Mouse (Mus musculus) kidney, postnatal 0 days (tissue): ENCODE data around the gene Prkce. TPM values are rescaled to one million over a fixed set of nuclear protein-coding genes. Genes with fewer than 3 reads are reported as not detected.

Experiments used
- ATAC-seq: fragments of 200-750 bp; cut with Nextera tagmentation; replicated peaks from 2 replicates; pipeline ENCODE4 v1.8.0; 2017; ENCODE audit warnings: low read depth, moderate number of reproducible peaks, moderate TSS enrichment, moderate library complexity; ENCODE audit not compliant: low FRiP score
- DNase-seq: peaks from one replicate; pipeline ENCODE4 v3.0.0-alpha.2; 2016; ENCODE audit warnings: low spot score
- H3K27ac ChIP-seq: fragments of 300-500 bp; sonication (generic); 2 replicates; pipeline ENCODE4 v1.5.1; 2014; ENCODE audit warnings: mild to moderate bottlenecking
- H3K27me3 ChIP-seq: fragments of 300-500 bp; sonication (generic); 2 replicates; pipeline ENCODE4 v1.6.1; 2014; ENCODE audit warnings: low read length, mixed read lengths; ENCODE audit not compliant: insufficient read depth
- H3K36me3 ChIP-seq: fragments of 300-500 bp; sonication (generic); 2 replicates; pipeline ENCODE4 v1.6.1; 2014; ENCODE audit warnings: low read length, mixed read lengths; ENCODE audit not compliant: insufficient read depth
- H3K4me1 ChIP-seq: fragments of 300-500 bp; sonication (generic); replicated peaks from 2 replicates; pipeline ENCODE4 v1.6.1; 2014; ENCODE audit warnings: antibody characterized with exemption, low read length, mixed read lengths; ENCODE audit not compliant: insufficient read depth
- H3K4me2 ChIP-seq: fragments of 300-500 bp; sonication (generic); 2 replicates; pipeline ENCODE4 v1.6.1; 2014; ENCODE audit warnings: mild to moderate bottlenecking, low read length, moderate library complexity, mixed read lengths
- H3K4me3 ChIP-seq: fragments of 300-500 bp; sonication (generic); replicated peaks from 2 replicates; pipeline ENCODE4 v1.5.1; 2014; ENCODE audit warnings: low read depth, low read length
- H3K9ac ChIP-seq: fragments of 300-500 bp; sonication (generic); 2 replicates; pipeline ENCODE4 v1.6.1; 2014; ENCODE audit warnings: low read depth, low read length
- H3K9me3 ChIP-seq: fragments of 300-500 bp; sonication (generic); replicated peaks from 2 replicates; pipeline ENCODE4 v1.6.1; 2016; ENCODE audit warnings: low read length, inconsistent platforms, mixed read lengths
- CTCF ChIP-seq: IDR thresholded peaks from 2 replicates; pipeline ENCODE4 v1.5.1; 2016; ENCODE audit warnings: antibody characterized with exemption, low read depth, mild to moderate bottlenecking, moderate library complexity
- WGBS: fragments of 180-500 bp; shearing (Covaris S2); extraction: QIAGEN DNeasy Blood & Tissue Kit; methylation state at CpG from one replicate; pipeline ENCODE4 v1.1.7; 2014; 5-methylcytosine and 5-hydroxymethylcytosine counted together
- polyA plus RNA-seq: library from polyadenylated mRNA; unstranded; fragments of >200 nt; fragmentation: Nextera tagmentation; extraction: Ambion mirVana; gene quantifications from 2 replicates; pipeline ENCODE4 v1.2.1, GENCODE M21; 2015

Gene Prkce
- polyA plus RNA-seq, 1 experiment from 2014 or later: 6.0 TPM

DNA sequence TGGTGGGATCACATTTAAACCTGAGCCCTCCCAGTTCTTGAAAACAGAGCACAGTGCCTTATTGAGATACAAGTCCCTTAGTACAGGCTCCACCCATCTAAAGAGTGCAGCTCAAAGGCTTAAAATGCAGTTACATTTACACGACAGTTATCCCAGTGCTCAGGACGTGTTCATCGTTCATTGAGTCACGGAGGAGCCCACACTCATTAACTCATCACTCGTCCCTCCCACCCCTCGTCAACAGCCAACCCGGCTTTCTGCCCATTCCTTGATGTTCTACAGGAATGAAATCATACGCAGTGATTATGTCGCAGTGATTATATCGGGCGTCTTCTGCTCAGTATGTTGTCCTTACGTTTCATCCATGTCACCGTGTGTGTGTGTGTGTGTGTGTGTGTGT is 102.9 kb downstream of the Prkce start:
- Histone ChIP-seq H3K36me3 (no peaks in the 10 kb centered on the region), H3K4me3 (no peak overlapping the region), H3K4me1 (no peaks in the 10 kb centered on the region), H3K9me3 (no peaks in the 10 kb centered on the region), H3K4me2 (no peak overlapping the region), H3K27ac (no peak overlapping the region), H3K27me3 (no peaks in the 10 kb centered on the region), H3K9ac (no peak overlapping the region)
- no peak for ATAC-seq
- 84% methylated on average over 13 of the region's 13 CpGs for WGBS
- DNase-seq: no peak
- no peak for TF ChIP-seq CTCF

- ATAC-seq: peak; percentile 57; the same call in 1 of the 2 replicates
- Histone ChIP-seq H3K9me3 (no peaks in the 10 kb centered on the region), H3K27ac (no peak overlapping the region), H3K4me2 (no peak overlapping the region), H3K9ac (no peak overlapping the region), H3K36me3 (no peaks in the 10 kb centered on the region), H3K4me1 (no peaks in the 10 kb centered on the region), H3K27me3 (no peaks in the 10 kb centered on the region), H3K4me3 (no peak overlapping the region)
- TF ChIP-seq CTCF: no peak
- no peak for DNase-seq
- whole genome bisulfite sequencing: 26% methylated on average over 4 of the region's 4 CpGs
These were observed 103.7 kb downstream of the Prkce start for GRCm38 (mm10) chr17:86271277-86271676.

DNA sequence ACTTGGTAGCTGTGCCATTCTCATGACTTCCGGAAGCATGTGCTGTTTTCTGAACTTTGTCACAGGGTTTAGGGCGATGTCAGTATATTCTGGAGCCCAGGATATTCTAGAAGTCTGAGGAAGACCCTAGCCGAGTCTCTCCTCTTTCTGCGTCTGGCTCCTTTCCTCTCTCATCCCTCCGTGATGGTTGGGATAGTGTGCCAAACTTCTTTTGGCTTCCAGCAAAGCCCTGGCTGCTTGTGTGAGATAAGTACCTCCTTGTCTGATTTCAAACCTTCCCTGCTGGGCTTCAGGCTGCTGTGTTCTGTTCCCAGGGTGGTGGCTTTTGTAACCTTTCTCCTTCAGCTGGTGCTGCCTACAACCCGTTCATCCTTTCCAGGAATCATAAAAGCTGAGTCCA is 105.4 kb downstream of the Prkce start:
- Histone ChIP-seq H3K4me2 (no peak overlapping the region), H3K4me1 (0 out of 2 replicates have a peak, but pooled peaks cover 3% of the 10 kb centered on the region), H3K36me3 (no peaks in the 10 kb centered on the region), H3K9me3 (no peaks in the 10 kb centered on the region), H3K4me3 (no peak overlapping the region), H3K27me3 (no peaks in the 10 kb centered on the region), H3K27ac (no peak overlapping the region), H3K9ac (no peak overlapping the region)
- 63% methylated on average over 6 of the region's 6 CpGs for WGBS
- ATAC-seq (no peak), DNase-seq (no peak)
- no peak for TF ChIP-seq CTCF

- 87% methylated on average over 9 of the region's 9 CpGs for WGBS
- TF ChIP-seq CTCF: no peak
- H3K4me2 ChIP-seq: no peak overlapping the region
- H3K27me3 ChIP-seq: no peaks in the 10 kb centered on the region
- H3K9me3 ChIP-seq: no peaks in the 10 kb centered on the region
- H3K4me1 ChIP-seq: 0 out of 2 replicates have a peak, but pooled peaks cover 4% of the 10 kb centered on the region
- no peak for ATAC-seq
- H3K9ac ChIP-seq: no peak overlapping the region
- DNase-seq: no peak
- H3K36me3 ChIP-seq: no peaks in the 10 kb centered on the region
- H3K27ac ChIP-seq: no peak overlapping the region
- H3K4me3 ChIP-seq: no peak overlapping the region
These were observed 106.2 kb downstream of the Prkce start for GRCm38 (mm10) chr17:86273566-86274349.

GRCm38 (mm10) chr17:86274350-86274744 is 106.8 kb downstream of the Prkce start:
- Histone ChIP-seq H3K4me2 (no peak overlapping the region), H3K9ac (no peak overlapping the region), H3K27ac (no peak overlapping the region), H3K4me3 (no peak overlapping the region), H3K27me3 (no peaks in the 10 kb centered on the region), H3K9me3 (no peaks in the 10 kb centered on the region), H3K36me3 (no peaks in the 10 kb centered on the region), H3K4me1 (0 out of 2 replicates have a peak, but pooled peaks cover 4% of the 10 kb centered on the region)
- TF ChIP-seq CTCF: no peak
- WGBS: 60% methylated on average over 7 of the region's 7 CpGs
- ATAC-seq: no peak
- peak; percentile 62 for DNase-seq

GRCm38 (mm10) chr17:86276381-86276780 is 108.8 kb downstream of the Prkce start:
- Histone ChIP-seq H3K9me3 (no peaks in the 10 kb centered on the region), H3K9ac (no peak overlapping the region), H3K4me1 (peaks cover 8% of the 10 kb centered on the region), H3K4me2 (no peak overlapping the region), H3K4me3 (no peak overlapping the region), H3K36me3 (no peaks in the 10 kb centered on the region), H3K27ac (no peak overlapping the region), H3K27me3 (no peaks in the 10 kb centered on the region)
- no peak for ATAC-seq
- TF ChIP-seq CTCF: no peak
- 92% methylated on average over 4 of the region's 4 CpGs for WGBS
- DNase-seq: no peak
